Mouse (Mus musculus): ENCODE data around the gene Shoc2.

- TF ChIP-seq POLR2A (IDR thresholded peaks at IDR 0.05; ENCODE audit: control insufficient read depth, extremely low read depth, insufficient read depth, low read length, poor library complexity) (no peak), CTCF (IDR thresholded peaks at IDR 0.05; ENCODE audit: borderline replicate concordance, control insufficient read depth, extremely low read depth, insufficient read depth, low read length, poor library complexity) (no peak)
These were observed 18.4 kb downstream of the Shoc2 start for GRCm38 (mm10) chr19:53962511-53962910.

Data from thymus, adult 2 months (tissue).